Mouse (Mus musculus) megakaryocyte progenitor cell, adult 5-6 weeks (primary cell): ENCODE measurements at regions not wholly inside any gene's neighbourhood (a gene's known extent, or its start where the extent isn't known, plus 50 kb on each side); places are given as distances from the start of the nearest gene placed in this dataset.

Source experiments
- ATAC-seq: replicated peaks from 2 replicates; pipeline ENCODE4 v1.8.0; 2016; ENCODE audit warnings: mild to moderate bottlenecking, moderate TSS enrichment, inconsistent platforms; ENCODE audit not compliant: poor library complexity

DNA sequence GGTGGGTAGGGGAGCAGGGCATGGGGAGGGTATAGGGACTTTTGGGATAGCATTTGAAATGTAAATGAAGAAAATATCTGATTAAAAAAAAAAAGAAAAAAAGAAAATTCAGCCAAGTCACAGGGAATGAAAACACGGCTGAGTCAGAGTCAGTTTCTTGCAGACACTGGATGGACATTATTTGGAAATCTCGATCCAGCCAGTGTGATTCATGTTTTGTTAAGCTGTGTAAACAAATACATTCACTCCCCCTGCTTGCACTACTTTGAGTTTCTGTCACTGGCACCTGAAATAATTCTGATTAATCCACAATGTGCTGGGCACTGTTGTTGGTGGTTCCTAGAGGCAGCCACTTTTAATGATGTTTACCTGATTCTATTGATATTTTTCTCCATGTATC, 68.6 kb upstream of the Mtpn start:
- no peak for ATAC-seq

GRCm38 (mm10) chr6:35605100-35605499, 65.4 kb upstream of the Mtpn start:
- no peak for ATAC-seq

DNA sequence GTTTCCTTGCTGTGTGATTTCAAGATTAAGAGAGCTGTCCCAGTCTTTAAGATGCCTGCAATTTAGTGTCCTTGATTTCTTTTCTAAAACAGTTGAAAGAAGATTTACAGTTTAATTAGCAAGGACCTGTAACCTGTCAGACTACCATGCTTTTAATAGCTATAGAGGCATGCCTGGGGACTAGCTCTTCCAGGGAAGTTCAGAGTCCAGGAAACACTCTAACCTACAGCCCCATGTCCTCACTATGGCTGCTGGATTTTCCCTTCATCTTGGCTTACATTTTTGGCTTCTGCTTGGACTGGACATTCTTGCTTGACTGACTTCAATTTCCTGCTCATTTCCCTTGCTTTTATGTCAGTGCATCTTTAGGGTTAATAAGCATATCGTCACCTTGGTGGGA, 61.7 kb upstream of the Mtpn start:
- ATAC-seq, result no peak

DNA sequence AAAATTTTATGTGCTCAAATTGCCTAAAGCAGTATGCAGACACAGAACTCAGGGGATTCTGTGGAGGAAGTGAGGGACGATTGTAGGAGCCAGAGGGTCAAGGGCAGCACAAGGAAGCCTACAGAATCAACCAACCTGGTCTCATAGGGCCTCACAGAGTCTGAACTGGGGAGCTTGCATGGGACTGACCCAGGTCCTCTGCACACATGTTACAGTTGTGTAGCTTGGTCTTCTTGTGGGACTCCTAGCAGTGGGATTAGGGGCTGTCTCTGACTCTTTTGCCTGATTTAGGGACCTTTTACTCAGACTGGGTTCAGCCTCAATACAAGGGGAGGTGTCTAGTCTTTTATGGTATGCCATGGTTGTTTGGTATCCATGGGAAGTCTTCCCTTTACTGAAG, 60.2 kb upstream of the Mtpn start:
- ATAC-seq, result no peak

DNA sequence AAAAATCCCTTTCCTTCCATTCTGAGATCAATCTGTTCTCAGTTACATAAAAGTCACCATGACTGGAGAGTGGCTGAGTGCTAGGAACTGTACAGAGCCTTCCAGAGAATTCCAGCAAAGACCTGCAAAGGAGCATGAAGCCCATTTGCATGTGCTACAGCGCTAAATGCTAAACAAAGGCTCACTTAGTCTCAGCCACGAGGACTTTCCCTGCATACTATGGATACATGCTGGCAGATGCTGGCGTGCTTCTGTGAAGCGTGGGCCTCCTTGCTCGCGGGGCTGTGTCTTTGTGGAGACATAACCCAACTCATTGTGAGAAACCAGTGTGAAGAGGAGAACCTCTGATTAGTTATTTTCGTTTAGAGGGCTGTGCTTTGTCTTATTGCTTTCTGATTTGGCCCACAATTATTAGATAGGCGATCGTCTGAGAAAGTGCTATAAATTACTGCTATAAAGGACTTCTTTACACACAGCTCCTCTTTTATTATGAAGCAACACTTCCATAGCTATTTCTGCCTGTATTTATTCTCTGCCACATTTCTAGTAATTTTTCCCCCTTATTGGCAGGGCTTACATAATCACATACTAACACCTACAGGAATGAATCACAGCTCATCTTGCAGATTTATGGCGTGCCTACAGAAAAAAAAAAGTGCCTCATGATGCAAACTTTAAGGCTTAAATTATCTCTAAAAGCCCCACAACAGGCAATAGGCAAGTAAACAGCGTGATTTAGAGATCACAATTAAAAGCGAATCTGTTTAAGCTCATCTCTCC, 58.9 kb upstream of the Mtpn start:
- ATAC-seq, result no peak

DNA sequence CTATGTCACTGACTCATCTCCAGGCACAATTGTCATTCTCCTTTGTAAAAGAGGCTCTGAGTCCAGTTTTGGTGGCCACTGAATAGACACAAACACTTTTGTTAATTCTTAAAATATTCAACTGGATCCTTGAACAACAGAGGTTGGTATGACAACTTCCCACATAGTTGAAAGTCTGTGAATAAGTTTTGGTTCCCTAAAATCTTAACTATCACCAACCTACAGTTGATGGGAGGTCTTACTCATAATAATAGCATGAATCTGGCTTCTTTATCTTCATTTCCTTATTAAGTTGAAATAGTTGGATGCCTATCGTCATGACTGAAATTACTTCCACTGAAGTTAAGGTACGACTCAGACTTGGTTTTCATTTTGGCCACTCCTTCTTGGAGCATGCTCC, 55.3 kb upstream of the Mtpn start:
- 0 out of 2 replicates have a peak, but pooled peaks have one; percentile 29 for ATAC-seq

- no peak for ATAC-seq
Measured at GRCm38 (mm10) chr6:35592234-35592633, 52.5 kb upstream of the Mtpn start.
